8 mouse cellular contexts compared by ENCODE assay signal in genomic region chr6:143100478-143101115, GRCm38 (mm10). TPM values are rescaled to one million over a fixed set of nuclear protein-coding genes. Genes with fewer than 3 reads are reported as not detected.
A peak's percentile ranks its signal among the peaks of the same experiment; 100 is the strongest.
DNase-seq lines count a peak whose midpoint lies in the region; ATAC-seq and TF ChIP-seq lines count a peak whose summit lies in the region.

No protein-coding gene starts in this region.

- no peaks in the 10 kb centered on the region for H3K36me3 ChIP-seq in kidney, adult 2 months (ENCODE audit: control insufficient read depth, insufficient read depth, low read length)
- H3K36me3 ChIP-seq in hindbrain, embryonic 10.5 days = peaks cover 19% of the 10 kb centered on the region
- peaks cover 11% of the 10 kb centered on the region for H3K36me3 ChIP-seq in midbrain, embryonic 13.5 days

- H3K27me3 ChIP-seq in kidney, adult 2 months (replicated peaks; ENCODE audit: control insufficient read depth, insufficient read depth, low read length) = no peaks in the 10 kb centered on the region
- H3K27me3 ChIP-seq in hindbrain, embryonic 10.5 days (ENCODE audit: insufficient read depth, poor library complexity, severe bottlenecking) = no peaks in the 10 kb centered on the region
- peaks cover 6% of the 10 kb centered on the region; the same call in 1 of the 2 replicates for H3K27me3 ChIP-seq in midbrain, embryonic 13.5 days

- peak overlapping the region; percentile 71 for H3K4me2 ChIP-seq in midbrain, embryonic 13.5 days (replicated peaks)

- 39% methylated on average over 8 of the region's 8 CpGs for WGBS in kidney, adult 2 months
- WGBS in hindbrain, embryonic 10.5 days = 56% methylated on average over 8 of the region's 8 CpGs
- 50% methylated on average over 8 of the region's 8 CpGs for WGBS in midbrain, embryonic 13.5 days

- no peak overlapping the region for H3K27ac ChIP-seq in kidney, adult 2 months (ENCODE audit: insufficient read depth, low read depth, low read length)
- peak overlapping the region; percentile 96 for H3K27ac ChIP-seq in hindbrain, embryonic 10.5 days
- peak overlapping the region; percentile 39; the same call in 1 of the 2 replicates for H3K27ac ChIP-seq in midbrain, embryonic 13.5 days

- no peak for TF ChIP-seq CTCF in kidney, adult 2 months (conservative IDR thresholded peaks at IDR 0.05; ENCODE audit: insufficient read depth, insufficient read length, low read depth, low read length)

- peak overlapping the region; percentile 72 for H3K4me3 ChIP-seq in kidney, adult 2 months (ENCODE audit: insufficient read depth, low read depth, low read length)
- H3K4me3 ChIP-seq in hindbrain, embryonic 10.5 days = peak overlapping the region; percentile 97
- peak overlapping the region; percentile 57 for H3K4me3 ChIP-seq in midbrain, embryonic 13.5 days (replicated peaks)

- H3K4me1 ChIP-seq in kidney, adult 2 months (ENCODE audit: control insufficient read depth, insufficient read depth, low read length) = no peaks in the 10 kb centered on the region
- H3K4me1 ChIP-seq in hindbrain, embryonic 10.5 days (replicated peaks) = peaks cover 16% of the 10 kb centered on the region
- peaks cover 25% of the 10 kb centered on the region for H3K4me1 ChIP-seq in midbrain, embryonic 13.5 days (replicated peaks)

- ATAC-seq in midbrain, embryonic 13.5 days = no peak
- no peak for ATAC-seq in inflammation-experienced regulatory T-cells, adult 6 months

- H3K9ac ChIP-seq in midbrain, embryonic 13.5 days (replicated peaks) = peak overlapping the region; percentile 83

- DNase-seq in kidney, adult 2 months = no peak
- no peak for DNase-seq in kidney, adult 11 months
- peak; percentile 58 for DNase-seq in adipocyte (ENCODE audit: low spot score)
- no peak for DNase-seq in hindbrain, embryonic 10.5 days (ENCODE audit: low spot score)
- DNase-seq in T-cell, adult 2 months (ENCODE audit: low spot score) = no peak
- no peak for DNase-seq in thymus, postnatal 0 days (ENCODE audit: low spot score)

- no peak for TF ChIP-seq POLR2A in kidney, adult 2 months (IDR thresholded peaks at IDR 0.05; ENCODE audit: low read depth, low read length)

- no peaks in the 10 kb centered on the region for H3K9me3 ChIP-seq in hindbrain, embryonic 10.5 days
- no peaks in the 10 kb centered on the region for H3K9me3 ChIP-seq in midbrain, embryonic 13.5 days

RNA-seq across cellular contexts. Expression of gene C2cd5, which starts 0.7 kb away (rescaled TPM):
- polyA plus RNA-seq in kidney, adult 2 months (2012; rRNA removed) = 13.0 and 14.1 TPM in 2 replicates
- polyA plus RNA-seq in hindbrain, embryonic 10.5 days (2016; fragmentation: Nextera tagmentation; extraction: Ambion mirVana) = 35.3 and 37.4 TPM in 2 replicates
- 45.0 and 49.5 TPM in 2 replicates for polyA plus RNA-seq in midbrain, embryonic 13.5 days (2015; fragmentation: Nextera tagmentation; extraction: Ambion mirVana)
- 22.7 and 29.0 TPM in 2 replicates for polyA plus RNA-seq in thymus, postnatal 0 days (2015; fragmentation: Nextera tagmentation; extraction: Ambion mirVana)
- 10 to 100 TPM; 50.1 to 82.6 (median 80.9) TPM for polyA plus RNA-seq in inflammation-experienced regulatory T-cells, adult 6 months (2017; shearing (Covaris generic))
